Mouse (Mus musculus): ENCODE data around the gene Lrguk.

Lrguk gene

DNA sequence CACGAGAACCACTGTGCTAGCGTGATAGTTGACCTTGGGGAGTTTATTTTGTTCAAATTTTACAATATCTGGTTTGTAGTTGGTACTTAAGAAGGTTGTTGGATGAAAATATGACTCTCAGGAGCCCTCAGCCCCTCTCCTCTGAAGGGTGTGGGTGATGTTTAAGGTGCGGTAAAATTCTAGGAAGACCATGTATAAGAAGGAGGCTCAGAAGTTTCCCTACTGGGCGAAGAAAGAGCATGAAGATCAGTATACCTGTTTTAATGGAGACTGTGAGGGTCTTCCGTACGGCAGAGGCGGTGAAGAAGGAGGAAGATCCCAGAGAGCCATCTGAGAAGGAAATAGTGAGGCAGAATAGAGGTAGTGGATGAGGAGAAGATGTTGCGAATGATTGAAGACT, 38.0 kb downstream of the Lrguk start:
- DNase-seq, result no peak

DNA sequence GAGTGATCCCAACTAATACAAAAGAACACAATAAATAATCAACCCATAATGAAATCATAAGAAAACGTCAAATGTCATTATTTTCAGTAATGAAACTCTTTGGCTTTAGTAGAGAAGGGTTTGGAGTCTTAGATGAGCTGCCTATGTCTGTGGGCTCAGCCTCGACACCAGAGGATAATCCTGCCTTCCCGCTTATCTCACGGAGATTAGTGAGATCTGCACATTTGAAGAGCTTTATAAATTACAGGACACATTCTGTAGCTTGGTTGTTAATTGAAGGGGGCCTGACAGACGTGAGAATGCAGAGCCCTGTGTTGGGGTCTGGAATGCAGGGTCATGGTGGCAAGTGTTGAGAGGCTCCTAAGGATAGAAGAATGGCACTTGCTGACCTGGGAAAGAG, 42.7 kb downstream of the Lrguk start:
- DNase-seq, result no peak

DNA sequence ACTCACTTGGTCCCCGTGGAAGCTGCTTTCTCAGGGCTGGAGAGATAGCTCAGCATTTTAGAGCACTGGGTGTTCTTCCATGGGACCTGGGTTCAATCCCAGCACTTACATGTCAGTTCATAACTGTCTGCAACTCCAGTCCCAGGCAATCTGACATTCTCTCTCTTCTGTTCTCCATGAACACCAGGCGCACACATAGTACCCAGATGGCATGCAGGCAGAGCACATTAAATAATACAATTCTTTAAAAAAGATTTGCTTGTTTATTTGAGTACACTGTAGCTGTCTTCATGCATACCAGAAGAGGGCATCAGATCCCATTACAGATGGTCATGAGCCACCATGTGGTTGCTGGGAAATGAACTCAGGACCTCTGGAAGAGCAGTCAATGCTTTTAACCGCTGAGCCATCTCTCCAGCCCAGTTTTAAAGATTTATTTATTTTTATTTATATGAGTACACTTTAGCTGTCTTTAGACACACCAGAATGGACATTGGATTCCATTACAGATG, 44.7 kb downstream of the Lrguk start:
- DNase-seq, result peak; percentile 25

DNA sequence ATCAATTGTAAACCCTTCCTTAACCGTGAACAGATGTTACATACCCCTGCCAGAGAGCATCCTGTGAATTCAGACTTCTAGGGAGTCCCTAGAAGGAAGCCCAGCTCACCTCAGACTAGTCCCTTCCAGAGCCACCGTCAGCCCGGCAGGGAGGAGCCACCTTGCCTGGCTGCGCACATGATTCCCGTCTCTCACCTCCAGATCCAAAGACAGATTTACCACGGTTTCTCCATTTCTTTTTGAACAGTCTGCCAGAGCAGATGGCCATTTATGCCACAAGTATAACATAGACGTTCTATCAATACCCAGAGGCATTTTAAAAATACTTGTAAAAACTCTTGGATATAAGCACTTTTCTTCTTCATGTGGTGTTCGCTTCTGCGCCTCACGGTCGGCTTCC, 46.3 kb downstream of the Lrguk start:
- no peak for DNase-seq

DNA sequence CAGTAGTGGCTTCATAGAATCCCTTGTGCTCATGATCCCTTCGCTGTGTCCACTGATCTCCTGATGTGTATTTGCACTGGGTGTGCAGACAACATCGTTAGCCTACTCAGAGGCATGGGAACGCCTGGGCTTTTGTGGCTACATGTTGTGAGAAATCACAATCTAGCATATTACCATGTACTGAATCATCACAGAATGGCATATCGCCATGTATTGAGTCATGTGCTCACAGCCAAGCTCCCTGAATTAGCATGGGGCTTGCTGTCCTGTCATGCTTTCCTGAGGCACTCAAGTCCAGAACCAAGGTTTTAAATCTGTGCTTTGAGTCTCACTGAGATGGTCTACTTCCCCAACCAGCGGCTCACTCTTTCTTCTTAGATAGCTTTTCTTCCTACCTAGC, 54.2 kb downstream of the Lrguk start:
- no peak for DNase-seq

DNA sequence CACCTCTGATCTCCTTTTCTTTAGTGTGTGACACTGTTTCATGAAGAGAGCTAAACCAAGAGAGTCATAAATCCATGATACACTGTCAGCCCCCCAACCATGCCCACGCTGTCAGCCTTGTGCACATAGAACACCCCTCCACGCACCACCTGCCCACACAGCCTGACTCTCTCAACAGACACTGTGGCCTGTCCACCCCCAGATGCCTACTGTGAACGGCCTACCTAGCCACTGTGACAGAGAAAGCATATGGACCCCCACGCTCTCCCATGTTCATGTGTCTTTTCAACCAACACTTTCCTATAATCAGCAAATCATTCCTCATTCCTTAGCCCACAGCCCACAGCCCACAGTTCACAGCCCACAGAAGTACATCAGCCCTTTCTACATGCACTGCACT, 58.5 kb downstream of the Lrguk start:
- no peak for DNase-seq

DNA sequence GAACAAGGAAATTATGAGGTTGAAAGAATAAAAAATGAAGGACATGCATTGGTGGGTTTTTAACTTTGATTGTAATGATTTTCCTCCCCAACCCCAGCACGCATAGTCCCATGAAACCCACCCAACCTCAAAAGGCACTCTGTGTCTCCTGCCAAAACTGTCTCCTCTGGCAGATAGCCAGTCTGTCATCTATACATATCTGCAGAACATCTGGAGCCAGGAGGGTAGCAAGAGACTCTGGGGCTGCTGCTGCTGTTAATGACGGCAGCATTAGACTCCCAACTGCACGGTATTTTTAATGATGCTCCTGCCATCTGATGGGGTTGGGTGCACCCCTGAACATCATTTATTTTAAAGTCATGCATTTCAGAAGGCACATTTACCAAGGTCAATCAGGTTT, 59.7 kb downstream of the Lrguk start:
- DNase-seq, result no peak

DNA sequence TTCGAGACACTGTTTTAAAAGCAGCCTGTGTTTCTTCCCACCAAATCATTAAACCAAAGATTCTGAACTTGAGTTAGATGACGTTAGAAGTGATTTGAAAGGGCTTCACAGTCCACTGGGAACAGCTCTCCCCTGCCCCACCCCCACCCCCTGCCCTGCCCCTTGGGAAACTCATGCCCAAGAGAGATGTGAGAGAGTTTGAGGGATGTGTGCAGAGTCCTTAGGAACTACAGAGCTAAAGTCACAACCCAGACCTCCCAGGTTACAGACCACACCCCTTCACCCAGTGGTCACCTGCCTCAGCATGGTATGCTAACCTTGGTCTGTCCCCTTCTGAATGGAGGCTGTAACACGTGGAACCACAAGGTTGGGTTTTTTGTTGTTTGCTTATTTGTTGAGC, 62.3 kb downstream of the Lrguk start:
- no peak for DNase-seq

DNA sequence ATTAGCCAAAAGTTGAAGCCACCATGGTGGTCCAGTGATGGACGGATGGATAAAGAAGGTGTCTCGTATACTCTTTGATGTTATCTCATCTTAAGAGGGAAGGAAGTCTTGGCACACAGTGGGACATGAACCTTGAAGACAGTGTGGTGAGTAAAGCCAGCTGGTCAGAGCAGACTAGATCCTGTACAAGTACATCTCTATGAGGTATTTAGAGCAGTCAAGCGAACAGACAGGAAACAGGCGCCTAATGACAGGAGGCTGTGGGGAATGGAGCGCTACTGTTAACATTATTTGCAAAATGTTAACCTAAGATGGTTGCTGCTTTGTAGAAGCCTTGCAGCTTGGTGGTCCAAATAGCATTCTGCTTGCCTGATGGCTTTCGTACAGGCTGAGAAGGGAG, 67.0 kb downstream of the Lrguk start:
- DNase-seq, result no peak

DNA sequence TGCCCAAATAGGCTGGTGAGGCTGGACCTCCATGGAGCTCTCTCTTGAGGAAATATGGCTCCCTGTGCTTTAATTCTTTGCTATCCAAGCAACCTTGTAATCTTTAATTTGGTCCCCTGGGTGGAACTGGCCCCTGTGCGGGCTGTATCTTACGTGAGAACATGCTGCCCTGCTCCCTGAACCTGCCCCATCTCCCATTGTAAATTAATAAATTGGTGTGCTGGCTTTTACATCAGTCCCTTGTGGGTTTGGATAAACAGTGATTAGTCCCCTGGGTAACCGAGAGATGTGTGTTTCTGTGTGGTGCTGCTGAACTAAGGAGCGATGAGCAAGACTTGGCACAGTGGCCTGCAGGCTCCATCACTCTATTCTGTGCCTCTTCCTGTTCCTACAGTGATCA, 67.7 kb downstream of the Lrguk start:
- DNase-seq, result no peak

DNA sequence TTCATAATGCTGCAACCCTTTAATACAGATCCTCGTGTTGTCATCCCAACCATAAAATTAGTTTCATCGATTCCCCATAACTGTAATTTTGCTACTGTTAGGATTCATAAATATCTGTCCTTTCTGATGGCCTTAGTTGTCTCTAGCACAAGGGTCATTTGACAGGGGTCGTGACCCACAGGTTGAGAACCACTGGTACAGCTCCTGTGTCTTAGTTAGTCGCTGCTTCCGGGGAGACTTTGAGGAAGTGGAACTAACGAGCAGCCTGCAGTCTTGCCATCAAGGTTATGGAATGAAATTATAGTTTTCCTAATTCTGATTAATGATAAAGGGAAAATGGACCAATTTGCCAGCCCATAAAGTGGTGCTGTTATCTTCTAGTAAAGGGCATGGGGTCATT, 70.5 kb downstream of the Lrguk start:
- no peak for DNase-seq

DNA sequence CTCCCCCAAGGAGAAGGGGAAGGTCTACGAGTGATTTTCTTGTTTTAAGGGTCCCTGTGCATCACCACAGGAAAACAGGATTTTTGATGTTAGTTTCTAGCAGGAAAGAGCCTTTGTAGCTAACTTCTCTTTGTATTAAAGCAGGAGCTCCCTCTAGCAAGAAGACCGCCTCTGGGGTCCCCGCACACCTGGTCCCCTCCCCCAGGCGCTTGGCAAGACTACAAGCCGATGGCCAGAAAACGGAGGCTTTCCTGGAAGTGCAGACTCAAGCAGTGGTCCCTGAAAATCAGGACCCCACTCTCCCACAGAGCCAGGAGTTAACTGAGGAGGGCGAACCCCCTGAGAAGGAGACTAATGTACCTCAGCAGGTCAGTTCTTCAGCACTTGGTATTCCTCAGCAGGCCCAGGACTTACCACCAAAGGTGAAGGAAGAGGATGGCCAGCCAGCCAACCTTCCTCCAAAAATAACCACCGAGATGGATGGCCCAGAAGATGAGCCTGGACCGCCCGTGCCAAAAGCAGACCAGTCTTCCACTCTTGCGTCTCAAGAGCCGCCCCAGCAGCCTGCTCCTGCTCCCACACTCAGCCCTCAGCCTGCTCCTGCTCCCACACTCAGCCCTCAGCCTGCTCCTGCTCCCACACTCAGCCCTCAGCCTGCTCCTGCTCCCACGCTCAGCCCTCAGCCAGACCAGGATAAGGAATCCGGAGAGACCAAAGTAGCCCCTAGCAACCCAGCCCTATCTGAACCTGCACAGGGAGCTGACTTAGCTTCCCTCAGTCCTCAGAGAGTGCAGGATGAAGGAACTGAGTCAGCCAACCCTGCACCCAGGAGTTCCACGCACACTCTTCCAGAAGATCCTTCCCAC, 72.5 kb downstream of the Lrguk start:
- DNase-seq, result peak; percentile 59

DNA sequence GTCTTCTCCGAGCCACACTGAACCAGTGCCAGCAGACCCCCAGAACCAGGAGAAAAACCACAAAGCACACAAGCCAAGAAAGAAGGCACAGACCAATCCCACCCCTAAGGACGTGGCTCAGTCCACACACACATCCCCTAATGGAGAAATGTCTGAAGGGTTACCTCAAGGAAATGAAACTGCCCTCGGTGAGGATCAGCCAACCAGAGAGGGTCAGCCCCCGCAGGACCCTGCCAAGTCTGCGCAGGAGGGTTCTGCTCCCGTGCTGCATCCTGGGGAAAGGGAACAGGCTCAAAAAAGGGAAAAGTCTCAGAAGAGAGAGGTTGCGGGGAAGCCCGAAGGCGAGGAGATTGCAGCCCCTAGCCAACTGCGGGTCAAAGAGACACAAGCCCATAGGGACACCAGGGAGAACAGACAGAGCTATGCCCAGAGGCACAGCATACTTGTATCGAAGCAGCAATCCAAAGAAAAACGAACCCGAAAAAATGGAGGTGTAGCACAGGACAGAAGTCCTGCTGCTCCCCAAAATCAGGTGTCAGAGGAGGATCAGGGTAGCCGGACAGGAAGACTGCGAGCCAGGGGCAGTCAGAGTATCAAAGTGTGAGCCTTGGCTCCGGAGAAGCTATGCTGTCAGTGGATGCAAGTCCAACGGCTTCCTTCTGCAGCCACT, 74.1 kb downstream of the Lrguk start:
- DNase-seq, result no peak

DNA sequence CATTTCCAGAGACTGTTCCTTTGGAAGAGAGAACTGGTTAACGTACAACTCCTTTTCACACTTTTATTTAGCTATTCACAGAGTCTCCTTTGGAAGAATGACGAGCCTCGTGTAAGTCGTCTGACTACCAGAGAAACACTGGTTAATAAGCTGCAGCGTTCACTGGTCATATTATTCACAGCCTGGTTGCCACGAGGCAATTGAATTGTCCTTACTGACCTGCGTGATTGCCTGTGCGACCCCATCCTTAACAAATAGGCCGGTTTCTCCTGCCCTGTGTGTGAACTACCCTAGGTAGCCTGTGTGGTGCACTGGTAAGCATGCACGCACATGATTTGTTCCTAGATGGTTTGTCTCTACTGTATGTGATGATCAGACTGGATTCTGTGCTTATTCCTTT, 81.3 kb downstream of the Lrguk start:
- no peak for DNase-seq

DNA sequence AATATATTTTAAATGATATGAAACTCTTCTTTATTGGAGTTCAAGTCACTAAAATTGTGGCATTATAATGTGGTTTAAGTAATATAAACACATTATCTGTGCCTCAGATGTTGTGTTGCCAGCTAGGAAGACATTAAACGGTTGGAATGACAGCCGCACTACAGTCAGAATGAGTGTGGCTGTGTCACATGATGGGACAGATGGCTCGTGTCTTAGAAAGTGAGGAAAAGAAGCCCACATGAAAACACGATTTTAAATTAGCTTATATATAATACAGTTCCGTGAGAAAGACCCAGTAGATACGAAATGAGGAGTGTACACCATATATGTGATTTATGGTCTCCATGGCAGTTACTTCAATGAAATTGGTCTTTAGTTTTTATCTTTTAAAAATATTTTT, 82.2 kb downstream of the Lrguk start:
- DNase-seq, result no peak

DNA sequence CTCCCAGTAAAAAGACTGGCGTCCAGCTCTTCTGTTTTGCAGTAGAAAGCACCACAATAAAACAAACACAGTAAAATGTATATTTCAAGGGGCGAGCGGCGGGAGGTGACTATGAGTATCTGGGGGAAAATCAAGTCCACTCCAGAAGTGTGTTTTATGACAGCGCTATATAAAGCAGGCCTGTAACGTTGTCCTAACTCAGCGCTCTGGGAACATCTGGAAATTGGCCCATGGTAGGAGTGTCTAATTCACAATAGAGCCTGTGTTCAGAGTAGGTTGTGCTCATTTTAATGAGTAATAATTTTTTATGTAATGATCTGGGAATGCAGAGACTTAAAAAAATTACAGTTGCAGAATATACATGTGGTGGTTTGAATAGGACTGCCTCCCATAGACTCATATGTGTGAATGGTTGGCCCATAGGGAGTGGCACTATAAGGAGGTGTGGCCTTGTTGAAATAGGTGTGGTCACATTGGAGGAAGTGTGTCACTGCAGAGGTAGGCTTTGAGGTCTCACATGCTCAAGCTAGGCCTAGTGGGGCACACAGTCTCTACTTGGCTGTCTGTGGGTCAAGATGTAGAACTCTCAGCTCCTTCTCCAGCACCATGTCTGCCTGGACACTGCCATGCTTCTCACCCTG, 87.7 kb downstream of the Lrguk start:
- DNase-seq, result no peak

DNA sequence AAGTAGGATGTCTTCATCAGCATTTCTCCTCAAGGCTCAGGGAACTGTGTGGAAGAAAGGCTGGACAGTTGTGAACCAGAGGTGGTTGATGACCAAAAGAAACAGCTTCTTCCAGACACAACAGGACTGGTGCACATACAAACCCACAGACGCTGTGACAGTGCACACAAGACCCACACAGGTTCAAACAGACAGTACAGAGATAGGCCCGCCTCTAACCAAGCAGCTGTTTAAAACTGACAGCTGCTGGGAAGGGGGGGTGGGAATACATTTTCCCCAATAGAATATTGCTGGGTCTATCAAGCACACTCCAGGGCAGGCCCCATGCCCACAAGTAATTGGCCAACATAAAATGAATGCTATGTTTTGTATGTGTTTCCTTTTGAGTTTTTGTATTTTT, 95.2 kb downstream of the Lrguk start:
- DNase-seq, result peak; percentile 55

DNA sequence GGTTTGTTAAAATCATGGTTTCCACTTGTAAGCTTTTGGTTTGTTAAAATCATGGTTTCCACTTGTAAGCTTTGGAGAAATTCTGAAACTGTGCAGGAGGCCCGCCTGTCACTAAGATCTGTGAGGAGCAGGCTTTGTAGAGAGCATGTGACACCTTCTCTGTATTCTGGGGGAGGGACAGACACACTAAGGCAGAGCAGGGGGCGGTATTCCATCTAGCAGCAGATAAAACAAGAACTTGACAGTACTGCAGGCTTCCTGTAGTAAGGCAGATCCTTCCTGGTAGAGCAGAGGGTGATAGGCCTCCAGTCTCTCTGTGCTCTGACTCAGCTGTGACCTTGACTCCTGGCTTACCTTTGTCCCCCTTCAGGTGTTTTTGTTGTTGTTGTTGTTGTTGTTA, 100.0 kb downstream of the Lrguk start:
- DNase-seq, result peak; percentile 64

DNA sequence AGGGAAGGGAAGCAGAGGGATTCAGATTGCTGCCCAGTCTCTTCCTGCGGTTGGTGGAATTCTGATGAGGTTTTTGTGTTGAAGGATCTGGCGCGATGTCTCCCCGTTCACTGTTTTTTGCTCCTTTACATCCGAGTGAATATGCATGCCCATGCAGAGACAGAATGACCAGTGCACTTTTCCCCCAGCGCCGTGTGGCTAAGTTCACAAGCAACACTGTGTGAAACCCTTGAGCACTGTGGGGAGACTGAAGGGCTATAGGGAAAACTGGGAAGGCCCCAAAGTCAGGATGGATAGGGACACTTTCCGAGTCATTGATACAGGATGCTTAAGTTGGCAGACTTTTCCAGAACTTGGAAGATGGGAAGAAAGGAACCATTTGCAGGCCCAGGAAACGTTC, 103.1 kb downstream of the Lrguk start:
- no peak for DNase-seq

DNA sequence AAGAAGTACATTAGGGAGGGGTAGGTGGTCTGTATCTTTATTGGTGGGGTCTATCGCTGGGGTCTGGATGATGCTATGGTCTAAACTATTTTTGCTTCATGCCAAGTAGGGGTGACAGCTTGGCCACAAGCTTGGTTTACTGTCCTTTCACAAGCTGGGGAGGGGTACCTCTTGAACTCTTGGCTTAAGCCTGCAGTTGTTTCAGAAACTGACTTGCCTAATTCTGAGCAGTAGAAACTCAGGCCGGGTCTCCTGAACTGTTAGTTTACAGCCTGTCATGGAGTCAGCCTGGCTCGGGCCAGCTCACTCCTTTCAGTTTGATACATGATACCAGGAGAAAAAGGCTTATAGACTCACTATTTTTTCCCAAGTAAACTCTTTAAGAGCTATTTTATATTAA, 109.1 kb downstream of the Lrguk start:
- no peak for DNase-seq

DNA sequence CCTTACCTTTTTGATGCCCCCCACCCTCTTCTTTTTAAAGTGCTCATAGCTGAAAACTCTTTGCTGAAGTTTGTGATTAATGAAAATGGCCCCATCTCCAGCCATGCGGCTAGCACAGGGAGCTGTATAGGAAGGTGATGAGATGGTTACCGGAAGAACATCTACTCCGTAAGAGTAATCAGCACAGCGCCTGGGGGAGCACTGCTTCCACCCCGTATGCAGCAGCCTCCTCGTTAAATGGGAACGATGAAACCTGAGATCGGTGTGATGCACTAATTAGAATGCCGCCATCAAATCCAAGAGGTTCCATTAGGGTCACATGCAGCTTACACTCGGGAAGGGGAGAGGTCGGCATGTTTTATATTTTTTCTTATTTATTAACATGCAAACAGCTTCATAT, 113.7 kb downstream of the Lrguk start:
- DNase-seq, result no peak

DNA sequence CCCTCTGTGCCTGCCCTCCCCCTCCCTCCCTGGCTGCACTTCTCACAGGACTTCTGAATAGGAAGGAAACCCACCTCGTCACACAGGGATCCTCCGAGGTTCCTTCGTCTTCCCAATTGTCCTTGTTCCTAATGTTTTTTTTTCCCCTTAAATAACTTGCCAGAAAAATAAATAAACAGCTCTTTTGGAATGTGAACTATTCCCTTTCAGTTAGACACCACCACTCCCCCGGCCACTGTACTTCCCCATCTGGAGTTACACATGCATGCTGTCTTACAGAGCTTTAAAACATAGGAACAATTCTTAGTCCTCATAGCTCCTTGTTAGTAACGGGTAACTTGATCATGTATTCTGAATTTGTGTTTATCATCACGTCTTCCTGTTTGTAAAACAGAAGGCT, 116.8 kb downstream of the Lrguk start:
- DNase-seq, result no peak

DNA sequence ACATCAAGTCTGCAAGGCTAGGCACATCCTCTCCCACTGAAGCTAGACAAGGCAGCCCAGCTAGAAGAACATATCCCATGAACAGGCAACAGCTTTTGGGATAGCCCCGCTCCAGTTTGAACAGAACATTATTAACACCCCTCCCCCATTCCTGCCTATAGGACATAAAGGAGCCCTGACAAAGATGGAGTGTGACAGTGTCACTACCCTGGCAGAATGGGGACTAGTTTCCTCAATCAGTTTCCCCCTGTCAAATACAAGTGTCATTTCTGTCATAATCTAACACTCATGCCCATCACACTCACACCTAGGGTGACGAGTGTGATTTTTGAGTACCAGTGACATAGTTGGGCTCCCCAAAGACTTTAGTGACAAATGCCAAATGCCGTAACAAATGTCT, 118.8 kb downstream of the Lrguk start:
- no peak for DNase-seq

DNA sequence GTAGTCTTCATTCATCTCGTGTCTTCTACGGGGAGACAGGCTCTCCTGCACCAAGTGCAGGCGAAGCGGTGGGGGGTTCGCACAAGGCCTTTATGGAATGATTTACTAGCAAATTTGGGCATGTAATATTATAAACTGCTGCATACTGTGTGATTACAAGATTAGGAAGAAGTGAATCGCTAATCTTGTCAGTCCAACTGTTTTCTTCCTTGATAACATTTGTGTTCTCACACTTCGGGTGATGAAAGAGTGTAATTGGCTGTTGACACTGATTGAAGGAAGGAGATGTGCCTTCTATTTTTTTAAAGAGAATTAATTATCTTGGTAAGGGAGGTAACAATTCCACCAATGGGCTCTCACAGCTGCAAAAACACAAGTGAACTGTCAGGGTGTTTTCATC, 119.4 kb downstream of the Lrguk start:
- no peak for DNase-seq

Data from thymus, postnatal 14 days (tissue).